Mouse (Mus musculus): Measurements from ENCODE around the gene Gast.

DNA sequence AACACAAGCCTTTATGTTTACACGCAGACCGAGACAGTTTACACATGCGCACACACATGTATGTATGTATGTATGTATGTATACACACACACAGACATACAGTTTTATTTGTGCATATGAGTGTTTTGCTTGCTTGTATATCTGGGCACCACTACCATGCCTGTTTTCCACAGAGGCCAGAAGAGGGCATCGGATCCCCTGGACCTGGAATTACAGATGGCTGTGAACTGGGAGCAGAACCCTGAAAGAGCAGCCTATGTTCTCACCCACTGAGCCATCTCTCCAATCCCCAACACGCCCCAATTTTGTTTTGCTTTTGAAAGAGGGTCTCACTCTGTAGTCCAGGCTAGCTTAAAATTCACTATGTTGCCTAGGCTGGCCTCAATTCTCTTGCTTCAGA is 23.2 kb downstream of the Gast start:
- TF ChIP-seq CTCF (IDR thresholded peaks at IDR 0.05; ENCODE audit: control insufficient read depth, insufficient read depth, insufficient replicate concordance, low read depth, low read length) = no peak
- TF ChIP-seq POLR2A (IDR thresholded peaks at IDR 0.05; ENCODE audit: control insufficient read depth, low read depth, low read length) = no peak

Data from testis, adult 2 months (tissue).